Mouse (Mus musculus) megakaryocyte, embryonic 14.5 days (primary cell): ENCODE results near the gene Opalin.

ENCODE experiments used
- FLI1 ChIP-seq: IDR thresholded peaks from 2 replicates; pipeline ENCODE4 v1.6.1; 2012; ENCODE audit warnings: low read length, inconsistent platforms, mixed read lengths
- GATA1 ChIP-seq: IDR thresholded peaks from 3 replicates; pipeline ENCODE4 v1.6.1; 2012; ENCODE audit warnings: mixed read lengths, low read length, inconsistent platforms, borderline replicate concordance

DNA sequence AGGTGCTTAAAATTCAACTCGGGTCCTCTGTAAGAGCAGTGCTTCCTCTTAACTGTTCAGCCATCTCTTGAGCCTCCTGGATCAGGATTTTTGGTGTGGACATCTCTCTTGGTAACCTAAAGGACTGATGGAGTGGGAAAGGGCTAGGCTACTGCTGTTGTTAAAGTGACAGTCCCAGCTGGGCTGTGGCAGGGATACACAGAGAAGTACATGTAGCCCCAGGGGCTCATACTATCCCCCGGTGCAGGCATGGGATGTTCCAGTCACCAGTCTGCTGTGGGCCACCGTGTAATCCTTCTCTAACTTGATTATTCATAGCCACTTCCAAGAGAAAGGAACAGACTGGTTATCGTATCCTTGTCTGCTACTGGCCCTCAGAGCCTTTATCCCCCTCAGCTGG, 20.1 kb upstream of the Opalin start:
- no peak for TF ChIP-seq GATA1
- no peak for TF ChIP-seq FLI1
